Mouse (Mus musculus) liver, embryonic 18 days (tissue): ENCODE data around the gene Dhx35. TPM values are rescaled to one million over a fixed set of nuclear protein-coding genes. Genes with fewer than 3 reads are reported as not detected.

ENCODE experiments used
- polyA plus RNA-seq: library from polyadenylated mRNA; depleted of rRNA; stranded (reverse); fragments of >200 nt; gene quantifications from 2 replicates; pipeline ENCODE4 v1.2.3, GENCODE M21; 2012; rRNA removed

Dhx35 gene
- 4.1 and 5.6 TPM in 2 replicates for polyA plus RNA-seq

DNA sequence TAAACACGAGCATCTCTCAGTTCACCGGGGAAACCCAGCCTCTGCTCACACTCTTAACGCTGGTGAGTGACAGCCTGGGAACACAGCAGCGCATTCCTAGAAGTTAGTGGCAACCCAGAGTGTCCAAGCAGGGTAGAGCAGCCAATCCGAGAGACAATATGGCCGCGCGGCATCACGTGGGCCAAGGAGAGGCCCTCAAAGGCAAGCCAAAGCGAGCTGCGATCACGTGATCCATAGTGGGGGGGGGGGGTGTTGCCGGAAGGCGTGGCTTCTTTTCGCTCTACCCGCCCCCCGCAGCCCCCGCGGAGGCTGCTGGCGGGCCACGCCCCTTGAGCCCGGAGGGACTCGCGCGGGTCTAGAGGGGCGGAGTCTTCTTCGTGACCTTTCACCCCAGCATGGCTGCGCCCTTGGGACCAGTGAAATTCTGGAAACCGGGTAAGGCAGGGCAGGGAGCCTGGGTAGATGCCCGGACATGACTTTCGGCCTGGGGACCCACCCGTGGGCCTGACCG, at the start of gene Dhx35:
Gene Dhx35 (plus strand): TSS at position 314 of the 511 bp plus-strand sequence.

GRCm38 (mm10) chr2:158767742-158768339, 26.8 kb upstream of the Dhx35 start, which contains the start of gene Fam83d:
TSS of gene Fam83d (plus strand) at chr2:158768093.

Other genes starting within 250 kb of the Dhx35 start
- gene Slc32a1, start 184.0 kb upstream of the Dhx35 start, polyA plus RNA-seq, result 0.04 and 0.08 TPM in 2 replicates
- 2.8 and 3.6 TPM in 2 replicates for gene Actr5, start 169.9 kb upstream of the Dhx35 start, polyA plus RNA-seq
- gene Ppp1r16b, start 129.4 kb upstream of the Dhx35 start, polyA plus RNA-seq, result 0.46 and 0.59 TPM in 2 replicates
- gene Fam83d, start 26.7 kb upstream of the Dhx35 start, polyA plus RNA-seq, result 6.4 and 6.8 TPM in 2 replicates